ENCODE assay signal across 21 mouse cellular contexts in genomic region chr1:40393214-40393613, GRCm38 (mm10). TPM values are rescaled to one million over a fixed set of nuclear protein-coding genes. Genes with fewer than 3 reads are reported as not detected.
DNase-seq lines count a peak whose midpoint lies in the region; ATAC-seq lines count a peak whose summit lies in the region.
"Had no signal": no experiment of that assay in that cellular context is flagged by ENCODE, and none has a peak within 500 bp of the region (broad histone marks: within the 10 kb centered on the region; RNA-seq: fewer than 3 reads in every experiment).

No protein-coding gene starts in this region.

- no peak for ATAC-seq in CD4-positive, CD25-positive, alpha-beta regulatory T cell, adult 4 months
- peak; percentile 45; the same call in 1 of the 2 replicates for ATAC-seq in neutrophil, adult 5-6 weeks (ENCODE audit: extremely low read depth, insufficient number of reproducible peaks, low FRiP score, poor library complexity, severe bottlenecking)
- ATAC-seq: forebrain, embryonic 13.5 days; liver, embryonic 12.5 days had no signal

- DNase-seq in CD4-positive, CD25-positive, alpha-beta regulatory T cell, adult 2 months (ENCODE audit: low read depth, low spot score), result peak; percentile 24
- peak; percentile 95 for DNase-seq in NIH3T3 (ENCODE audit: low read depth)
- peak; percentile 90 for DNase-seq in induced T-regulatory cell, adult 2 months (ENCODE audit: low read depth)
- no peak for DNase-seq in cerebellum, adult 18-20 months
- DNase-seq in frontal cortex, postnatal 36 days (ENCODE audit: low spot score in 2 of 2), result no peak
- DNase-seq in heart, postnatal 25 days (ENCODE audit: low spot score), result no peak
- DNase-seq: adrenal gland, adult 8-10 months; cerebellum, postnatal 25 days; gastrocnemius, postnatal 10 days; kidney, adult 18-20 months; kidney, postnatal 4 days; lung, adult 2 months; spleen, adult 18-20 months; thymus, postnatal 36 days had no signal

- intact Hi-C loops in heart, postnatal 25 days (cut with DNase I), result no loop called here

RNA-seq across cellular contexts. Expression of gene Il1rl1, which starts 36.2 kb away (rescaled TPM):
- polyA plus RNA-seq in CD4-positive, CD25-positive, alpha-beta regulatory T cell, adult 4 months (2017; shearing (Covaris generic)), result 10 to 100 TPM in 1 of 2 experiments, 1 to 10 TPM in 1; 9.2 to 11.5 TPM
- total RNA-seq in neutrophil, adult 5-6 weeks (2017), result 3.6 and 4.1 TPM in 2 replicates
- total RNA-seq in heart, postnatal 25 days (2021), result 1 to 10 TPM in 1 of 2 experiments, under 1 TPM in 1; 0.86 to 1.7 TPM
- total RNA-seq: ES-E14 had no signal
- polyA plus RNA-seq: forebrain, embryonic 13.5 days; midbrain, embryonic 10.5 days; neural tube, embryonic 13.5 days had no signal

Comparison
In these comparisons a context has a peak if more than half of its experiments do, and no peak if none do; other contexts are left out.
1. DNase-seq: peak in CD4-positive, CD25-positive, alpha-beta regulatory T cell, adult 2 months (single experiment), NIH3T3 (single experiment) and induced T-regulatory cell, adult 2 months (single experiment); none in cerebellum, adult 18-20 months (0 of 2), frontal cortex, postnatal 36 days (0 of 2) and heart, postnatal 25 days (single experiment).